Mouse (Mus musculus): ENCODE measurements around the gene Ednra.

DNA sequence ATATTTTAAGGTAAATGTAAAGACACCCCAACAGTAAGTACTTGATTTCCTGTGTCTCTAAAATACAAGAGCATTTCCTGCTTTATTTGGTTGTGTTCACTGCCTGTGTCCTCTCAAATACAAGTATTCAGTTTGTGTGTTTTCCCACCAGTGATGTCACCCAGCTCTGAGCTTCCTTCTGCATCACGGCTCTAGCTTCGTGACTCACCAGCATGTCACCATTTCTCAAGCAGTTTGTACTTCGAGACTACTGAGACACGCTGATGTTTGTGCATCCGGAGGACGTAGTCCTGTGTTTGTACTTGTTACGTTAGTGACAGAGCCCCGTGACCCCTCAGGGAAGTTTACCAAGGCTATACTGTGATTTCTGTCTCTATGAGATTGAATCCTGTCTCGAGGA is 13.1 kb upstream of the Ednra start:
- no peak for TF ChIP-seq SRF (IDR thresholded peaks at IDR 0.05; ENCODE audit: control insufficient read depth, insufficient read length, low read depth)
- TF ChIP-seq TCF3 (IDR thresholded peaks at IDR 0.05; ENCODE audit: insufficient read length, low read depth) = no peak
